Mouse (Mus musculus) heart, postnatal 0 days (tissue): ENCODE measurements around the gene Dmwd. TPM values are rescaled to one million over a fixed set of nuclear protein-coding genes. Genes with fewer than 3 reads are reported as not detected.

ENCODE experiments used
- ATAC-seq: fragments of 200-750 bp; cut with Nextera tagmentation; 2 replicates; pipeline ENCODE4 v1.8.0; 2017; ENCODE audit warnings: low read depth, moderate number of reproducible peaks, moderate library complexity; ENCODE audit not compliant: insufficient read depth
- DNase-seq: peaks from one replicate; pipeline ENCODE4 v3.0.0-alpha.2; 2016; ENCODE audit warnings: low spot score
- H3K27ac ChIP-seq: fragments of 300-500 bp; sonication (generic); 2 replicates; pipeline ENCODE4 v1.5.1; 2014; ENCODE audit warnings: low read depth, mild to moderate bottlenecking
- H3K27me3 ChIP-seq: fragments of 300-500 bp; sonication (generic); 2 replicates; pipeline ENCODE4 v1.6.1; 2014; ENCODE audit warnings: low read length, mixed read lengths; ENCODE audit not compliant: control insufficient read depth, insufficient read depth
- H3K36me3 ChIP-seq: fragments of 300-500 bp; sonication (generic); replicated peaks from 2 replicates; pipeline ENCODE4 v1.6.1; 2014; ENCODE audit warnings: low read length, mixed read lengths; ENCODE audit not compliant: control insufficient read depth, insufficient read depth
- H3K4me1 ChIP-seq: fragments of 300-500 bp; sonication (generic); 2 replicates; pipeline ENCODE4 v1.6.1; 2014; ENCODE audit warnings: antibody characterized with exemption; ENCODE audit not compliant: control insufficient read depth, insufficient read depth
- H3K4me2 ChIP-seq: fragments of 300-500 bp; sonication (generic); 2 replicates; pipeline ENCODE4 v1.6.1; 2014; ENCODE audit warnings: low read depth, mild to moderate bottlenecking, low read length, moderate library complexity
- H3K4me3 ChIP-seq: fragments of 300-500 bp; sonication (generic); 2 replicates; pipeline ENCODE4 v1.5.1; 2014; ENCODE audit warnings: low read depth, low read length
- H3K9ac ChIP-seq: fragments of 300-500 bp; sonication (generic); replicated peaks from 2 replicates; pipeline ENCODE4 v1.6.1; 2014; ENCODE audit warnings: low read depth, low read length, mixed read lengths
- H3K9me3 ChIP-seq: fragments of 300-500 bp; sonication (generic); replicated peaks from 2 replicates; pipeline ENCODE4 v1.6.1; 2016; ENCODE audit warnings: low read length; ENCODE audit not compliant: control insufficient read depth
- CTCF ChIP-seq: IDR thresholded peaks from 2 replicates; pipeline ENCODE4 v1.5.1; 2016; ENCODE audit warnings: antibody characterized with exemption, control low read depth, low read depth
- EP300 ChIP-seq: IDR thresholded peaks from 2 replicates; pipeline ENCODE4 v1.6.1; 2016; ENCODE audit warnings: antibody characterized with exemption, low read depth
- WGBS: fragments of 180-500 bp; shearing (Covaris S2); extraction: QIAGEN DNeasy Blood & Tissue Kit; methylation state at CpG from one replicate; pipeline ENCODE4 v1.1.7; 2014; 5-methylcytosine and 5-hydroxymethylcytosine counted together
- polyA plus RNA-seq: library from polyadenylated mRNA; unstranded; fragments of >200 nt; fragmentation: Nextera tagmentation; extraction: Ambion mirVana; gene quantifications from 2 replicates; pipeline ENCODE4 v1.2.1, GENCODE M21; 2015
- total RNA-seq: library from RNA; depleted of rRNA; stranded (reverse); fragments of >200 nt; gene quantifications from 2 replicates; pipeline ENCODE4 v1.2.3, GENCODE M21; 2014; ENCODE audit warnings: low replicate concordance

The Dmwd gene
- total and polyA plus RNA-seq, 2 experiments from 2014 or later, result 10.6 to 71.6 TPM

DNA sequence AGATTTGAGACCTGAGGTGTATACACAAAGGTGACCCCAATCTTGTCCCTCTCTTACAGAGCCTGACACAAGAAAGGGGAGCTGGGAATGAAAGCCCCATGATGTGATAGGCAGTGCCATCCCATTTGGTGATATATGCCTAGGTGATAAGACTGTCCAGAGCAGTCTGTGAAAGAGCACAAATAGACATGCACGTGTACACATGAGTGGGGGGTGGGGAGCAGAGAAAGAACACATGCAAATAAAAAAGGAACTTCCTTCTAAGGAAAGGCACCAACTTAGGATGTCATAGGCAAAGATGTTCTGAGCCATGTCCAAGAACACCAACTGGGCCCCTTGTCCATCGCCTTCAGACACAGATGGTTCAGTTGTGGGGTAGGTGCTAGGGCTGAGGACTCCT, 28.5 kb downstream of the Dmwd start:
- H3K27ac ChIP-seq, result no peak overlapping the region
- H3K36me3 ChIP-seq, result no peaks in the 10 kb centered on the region
- H3K9me3 ChIP-seq, result no peaks in the 10 kb centered on the region
- no peak overlapping the region for H3K4me3 ChIP-seq
- no peak for DNase-seq
- WGBS, result 61% methylated on average over 2 of the region's 2 CpGs
- no peak overlapping the region for H3K4me2 ChIP-seq
- no peak overlapping the region for H3K9ac ChIP-seq
- H3K27me3 ChIP-seq, result no peaks in the 10 kb centered on the region
- ATAC-seq, result no peak
- peaks cover 7% of the 10 kb centered on the region; the same call in 1 of the 2 replicates for H3K4me1 ChIP-seq
- no peak for TF ChIP-seq CTCF
- no peak for TF ChIP-seq EP300

DNA sequence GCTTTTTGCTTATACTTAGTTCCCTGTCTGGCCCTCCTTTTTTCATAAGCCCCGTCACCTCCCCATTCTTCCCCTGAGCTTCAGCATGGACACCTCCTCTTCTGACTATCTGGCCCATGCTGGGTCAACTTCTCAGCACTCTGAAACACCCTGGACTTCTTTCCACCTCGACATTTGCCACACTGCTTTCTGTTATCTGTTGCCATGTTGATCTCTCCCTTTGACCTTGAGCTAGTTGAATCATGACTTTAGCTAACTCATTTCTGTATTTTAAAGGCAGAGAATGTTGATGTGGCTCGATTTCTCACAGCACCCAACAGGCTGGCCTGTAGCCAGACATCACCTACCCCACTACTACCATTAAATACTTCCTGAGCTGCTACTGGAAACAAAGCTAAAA, 31.4 kb downstream of the Dmwd start:
- no peaks in the 10 kb centered on the region for H3K36me3 ChIP-seq
- no peak overlapping the region for H3K27ac ChIP-seq
- no peak overlapping the region for H3K4me2 ChIP-seq
- no peaks in the 10 kb centered on the region for H3K9me3 ChIP-seq
- ATAC-seq (no peak), DNase-seq (no peak)
- H3K4me3 ChIP-seq, result no peak overlapping the region
- 41% methylated on average over 3 of the region's 3 CpGs for WGBS
- no peak overlapping the region for H3K9ac ChIP-seq
- peaks cover 7% of the 10 kb centered on the region; the same call in 1 of the 2 replicates for H3K4me1 ChIP-seq
- no peaks in the 10 kb centered on the region for H3K27me3 ChIP-seq
- TF ChIP-seq CTCF (no peak), EP300 (no peak)

DNA sequence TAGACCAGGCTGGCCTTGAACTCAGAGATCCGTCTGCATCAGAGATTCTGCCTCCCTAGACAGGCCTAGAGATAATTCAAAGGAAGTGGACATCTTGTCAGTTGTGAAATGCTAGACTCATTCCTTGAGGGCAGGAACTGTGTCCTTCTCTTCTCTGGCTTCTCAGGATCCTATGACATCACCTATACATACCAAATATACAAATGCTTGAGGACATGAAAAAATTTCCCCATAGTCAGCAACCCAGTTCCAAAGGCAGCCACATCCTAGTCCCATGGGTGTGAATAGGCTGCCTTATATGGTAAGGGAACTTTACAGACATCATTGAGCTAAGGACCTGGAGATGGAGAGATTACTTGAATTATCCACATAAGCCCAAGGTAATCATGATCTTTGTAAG, 33.5 kb downstream of the Dmwd start:
- H3K9ac ChIP-seq, result no peak overlapping the region
- H3K4me2 ChIP-seq, result no peak overlapping the region
- 89% methylated on average over 1 of the region's 1 CpGs for WGBS
- H3K36me3 ChIP-seq, result no peaks in the 10 kb centered on the region
- peaks cover 7% of the 10 kb centered on the region; the same call in 1 of the 2 replicates for H3K4me1 ChIP-seq
- no peak overlapping the region for H3K27ac ChIP-seq
- no peak overlapping the region for H3K4me3 ChIP-seq
- H3K27me3 ChIP-seq, result no peaks in the 10 kb centered on the region
- no peaks in the 10 kb centered on the region for H3K9me3 ChIP-seq
- no peak for ATAC-seq
- TF ChIP-seq EP300 (no peak), CTCF (no peak)
- no peak for DNase-seq

DNA sequence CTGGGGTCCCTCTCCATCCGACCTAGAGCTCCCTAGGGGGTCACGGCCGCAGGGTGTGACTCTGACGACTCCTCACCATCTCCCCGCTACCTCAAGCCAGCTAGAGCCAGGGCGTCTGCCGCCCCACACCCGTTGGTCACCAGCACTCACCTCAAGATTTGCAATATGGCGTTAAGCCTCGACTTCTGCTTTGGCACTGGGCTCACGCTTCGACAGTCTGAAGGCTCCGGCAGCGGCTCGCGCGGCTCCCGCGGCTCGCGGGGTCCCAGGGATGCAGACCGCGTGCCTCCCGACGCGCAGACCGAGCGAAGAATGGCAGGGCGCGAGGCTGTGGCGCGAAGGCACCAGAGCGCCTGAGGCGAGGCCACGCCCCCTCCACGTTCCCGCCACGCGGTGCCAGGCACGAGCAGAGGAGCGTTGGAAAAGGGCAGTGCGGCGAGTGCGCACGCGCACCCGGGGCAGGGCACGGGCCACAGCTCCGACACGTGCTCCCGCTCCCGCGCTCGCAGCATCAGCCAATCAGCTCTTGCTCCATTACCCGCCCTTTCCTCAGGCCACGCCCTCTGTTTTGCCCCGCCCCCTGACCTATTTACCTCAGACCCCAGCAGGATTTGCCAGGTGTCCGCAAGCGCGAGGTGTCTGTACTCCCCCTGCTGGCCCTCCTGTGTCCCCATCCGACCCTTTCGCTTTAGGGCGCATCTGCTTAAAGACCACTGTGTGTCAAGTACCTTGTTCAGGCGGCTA, 42.2 kb downstream of the Dmwd start, which contains the start of gene Gm4969:
TSS of gene Gm4969 (minus strand) at position 341 of the 744 bp plus-strand sequence.
- TF ChIP-seq EP300 (no peak), CTCF (peak; percentile 16)
- WGBS, result 27% methylated on average over 52 of the region's 64 CpGs
- Histone ChIP-seq H3K9ac (no peak within 1 kb of the TSS), H3K27me3 (no peaks in the 10 kb centered on the region), H3K4me3 (no peak within 1 kb of the TSS), H3K27ac (no peak within 1 kb of the TSS), H3K36me3 (no peaks in the 10 kb centered on the region), H3K9me3 (no peaks in the 10 kb centered on the region), H3K4me1 (peaks cover 8% of the 10 kb centered on the region; the same call in 1 of the 2 replicates), H3K4me2 (peak within 1 kb of the TSS; percentile 32)
- DNase-seq, result peak; percentile 10
- ATAC-seq, result 0 out of 2 replicates have a peak, but pooled peaks have one; percentile 11

- Histone ChIP-seq H3K9me3 (no peaks in the 10 kb centered on the region), H3K4me1 (peaks cover 8% of the 10 kb centered on the region; the same call in 1 of the 2 replicates), H3K4me2 (no peak overlapping the region), H3K36me3 (no peaks in the 10 kb centered on the region), H3K27me3 (no peaks in the 10 kb centered on the region), H3K27ac (no peak overlapping the region), H3K9ac (no peak overlapping the region), H3K4me3 (no peak overlapping the region)
- TF ChIP-seq EP300, result no peak
- TF ChIP-seq CTCF, result no peak
- 94% methylated on average over 8 of the region's 8 CpGs for WGBS
- DNase-seq (no peak), ATAC-seq (no peak)
Measured at GRCm38 (mm10) chr7:19119083-19119482, 43.1 kb downstream of the Dmwd start.
